Mouse (Mus musculus) megakaryocyte, embryonic 14.5 days (primary cell): ENCODE data around the gene Fat2.

Experiments used
- FLI1 ChIP-seq: IDR thresholded peaks from 2 replicates; pipeline ENCODE4 v1.6.1; 2012; ENCODE audit warnings: low read length, inconsistent platforms, mixed read lengths
- GATA1 ChIP-seq: IDR thresholded peaks from 3 replicates; pipeline ENCODE4 v1.6.1; 2012; ENCODE audit warnings: mixed read lengths, low read length, inconsistent platforms, borderline replicate concordance

DNA sequence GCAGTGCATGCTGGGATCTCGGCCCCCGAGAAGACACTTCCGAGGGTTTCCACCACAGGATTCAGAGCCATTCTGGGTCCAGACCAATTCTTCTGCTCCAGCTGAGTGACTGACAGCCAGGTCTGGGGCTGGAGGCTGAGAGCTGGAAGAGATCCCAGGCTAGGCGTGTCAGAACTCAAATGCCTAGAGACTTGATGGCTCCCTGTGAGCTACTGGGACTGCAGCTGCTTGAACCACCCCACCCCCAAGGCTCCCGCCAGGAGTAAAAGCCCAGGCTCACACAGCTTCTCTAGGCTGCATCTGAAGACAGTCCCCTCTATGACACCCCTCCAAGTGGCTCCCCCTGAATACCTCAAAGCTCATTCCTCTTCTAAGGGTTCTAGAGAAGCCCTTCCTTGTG, 42.0 kb upstream of the Fat2 start:
- TF ChIP-seq GATA1 (no peak), FLI1 (no peak)
